Comparison of ENCODE assay signal across 10 mouse cellular contexts in the genomic region with DNA sequence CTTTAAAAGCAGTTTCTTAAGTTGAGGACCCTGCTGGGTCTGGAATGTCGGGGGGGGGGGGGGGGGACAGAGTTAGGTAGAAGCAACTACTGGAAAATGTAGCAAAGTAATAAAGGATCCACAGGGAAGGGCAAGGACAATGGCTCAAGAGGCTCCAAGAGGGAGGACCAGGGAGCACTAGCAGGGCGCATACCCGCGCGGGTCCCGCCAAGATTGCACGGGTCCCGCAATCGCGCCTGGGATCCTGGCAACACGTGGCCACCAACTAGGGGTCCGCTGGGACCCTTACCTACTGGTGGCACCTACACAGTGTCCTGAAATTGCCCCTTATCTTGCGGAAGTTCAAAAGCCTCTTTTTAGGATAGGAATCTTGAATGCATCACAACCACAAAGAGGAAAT.
A peak's percentile ranks its signal among the peaks of the same experiment; 100 is the strongest.
DNase-seq lines count a peak whose midpoint lies in the region; ATAC-seq and TF ChIP-seq lines count a peak whose summit lies in the region.
"Had no signal": no experiment of that assay in that cellular context is flagged by ENCODE, and none has a peak within 500 bp of the region (broad histone marks: within the 10 kb centered on the region; RNA-seq: fewer than 3 reads in every experiment).

No protein-coding gene starts in this region.

- H3K4me1 ChIP-seq in heart, embryonic 14.5 days (ENCODE audit: control insufficient read depth in 2 of 2, insufficient read depth in 2 of 2, low read length in 2 of 2), result peaks cover 8 to 10% of the 10 kb centered on the region in 2 experiments; a peak in 3 of 4 replicates
- H3K4me1 ChIP-seq in E14TG2a.4 (replicated peaks; ENCODE audit: low read depth, low read length), result peaks cover 52% of the 10 kb centered on the region
- H3K4me1 ChIP-seq in forebrain, embryonic 12.5 days, result peaks cover 34% of the 10 kb centered on the region
- H3K4me1 ChIP-seq in limb, embryonic 12.5 days (replicated peaks), result peaks cover 28% of the 10 kb centered on the region
- no peaks in the 10 kb centered on the region for H3K4me1 ChIP-seq in cerebellum, adult 2 months (ENCODE audit: control insufficient read depth, insufficient read depth, low read length)

- DNase-seq in heart, postnatal 36 days, result no peak
- DNase-seq in cerebellum, adult 8-10 months, result no peak
- DNase-seq in urinary bladder, postnatal 14 days (ENCODE audit: low spot score), result no peak
- DNase-seq in cerebellum, adult 2 months, result no peak
- DNase-seq: right cerebral cortex, postnatal 25 days had no signal

- no peak overlapping the region for H3K9ac ChIP-seq in heart, embryonic 14.5 days (ENCODE audit: low read length)
- no peak overlapping the region for H3K9ac ChIP-seq in forebrain, embryonic 12.5 days
- H3K9ac ChIP-seq in limb, embryonic 12.5 days (replicated peaks), result no peak overlapping the region
- H3K9ac ChIP-seq: liver, embryonic 14.5 days had no signal

- H3K4me3 ChIP-seq in heart, embryonic 14.5 days (ENCODE audit: control insufficient read depth in 1 of 2, insufficient read depth in 1 of 2, low read depth in 1 of 2, low read length in 2 of 2), result peak overlapping the region in 1 of 2 experiments; percentile 10; a peak in 1 of 4 replicates
- H3K4me3 ChIP-seq in E14TG2a.4 (replicated peaks; ENCODE audit: low read length), result peak overlapping the region; percentile 52
- 0 out of 2 replicates have a peak overlapping the region, but pooled peaks have one; percentile 10 for H3K4me3 ChIP-seq in forebrain, embryonic 12.5 days (replicated peaks)
- H3K4me3 ChIP-seq in limb, embryonic 12.5 days (replicated peaks), result peak overlapping the region; percentile 6
- no peak overlapping the region for H3K4me3 ChIP-seq in cerebellum, adult 2 months (replicated peaks; ENCODE audit: insufficient read depth, low read depth, low read length)

- WGBS in heart, embryonic 14.5 days, result 12% methylated on average over 13 of the region's 13 CpGs
- WGBS in forebrain, embryonic 12.5 days, result 5% methylated on average over 13 of the region's 13 CpGs
- 8% methylated on average over 13 of the region's 13 CpGs for WGBS in limb, embryonic 12.5 days
- WGBS in cerebellum, adult 2 months, result 13% methylated on average over 13 of the region's 13 CpGs

- no peaks in the 10 kb centered on the region for H3K36me3 ChIP-seq in heart, embryonic 14.5 days (ENCODE audit: control insufficient read depth, insufficient read depth, low read length)
- no peaks in the 10 kb centered on the region for H3K36me3 ChIP-seq in E14TG2a.4 (ENCODE audit: insufficient read depth, low read length)
- no peaks in the 10 kb centered on the region for H3K36me3 ChIP-seq in forebrain, embryonic 12.5 days (replicated peaks)
- H3K36me3 ChIP-seq in limb, embryonic 12.5 days, result no peaks in the 10 kb centered on the region

- no peak for TF ChIP-seq CTCF in E14TG2a.4 (conservative IDR thresholded peaks at IDR 0.05; ENCODE audit: low read length)
- no peak for TF ChIP-seq CTCF in cerebellum, adult 2 months (IDR thresholded peaks at IDR 0.05; ENCODE audit: borderline replicate concordance, insufficient read depth, low read depth, low read length)

- no peak overlapping the region for H3K27ac ChIP-seq in heart, embryonic 14.5 days (replicated peaks in 1 of 2; ENCODE audit: control insufficient read depth in 1 of 2, insufficient read depth in 1 of 2, low read depth in 2 of 2, low read length in 2 of 2)
- H3K27ac ChIP-seq in forebrain, embryonic 12.5 days, result no peak overlapping the region
- H3K27ac ChIP-seq in limb, embryonic 12.5 days, result no peak overlapping the region
- H3K27ac ChIP-seq in cerebellum, adult 2 months (ENCODE audit: insufficient read depth, low read length), result no peak overlapping the region
- H3K27ac ChIP-seq: liver, embryonic 14.5 days had no signal

- intact Hi-C loops in heart, postnatal 36 days (cut with DNase I), result loop anchor here (5.0 kb wide), 2 partner anchors 260 to 465 kb away; no protein-coding TSS in a partner anchor

- no peak for ATAC-seq in heart, embryonic 14.5 days (ENCODE audit: insufficient number of reproducible peaks, insufficient read depth, low FRiP score, low read depth)
- 0 out of 2 replicates have a peak, but pooled peaks have one; percentile 18 for ATAC-seq in forebrain, embryonic 12.5 days (ENCODE audit: low FRiP score)
- no peak for ATAC-seq in limb, embryonic 12.5 days (ENCODE audit: insufficient number of reproducible peaks, insufficient read depth, low FRiP score, low TSS enrichment, low read depth)

- peak overlapping the region; percentile 45 for H3K4me2 ChIP-seq in heart, embryonic 14.5 days (ENCODE audit: low read length)
- peak overlapping the region; percentile 38 for H3K4me2 ChIP-seq in forebrain, embryonic 12.5 days
- peak overlapping the region; percentile 41 for H3K4me2 ChIP-seq in limb, embryonic 12.5 days

- TF ChIP-seq POLR2A in cerebellum, adult 2 months (IDR thresholded peaks at IDR 0.05; ENCODE audit: borderline replicate concordance, insufficient read depth, low read length), result no peak

- peaks cover 28% of the 10 kb centered on the region for H3K27me3 ChIP-seq in heart, embryonic 14.5 days (ENCODE audit: control insufficient read depth, insufficient read depth, low read length)
- peaks cover 28% of the 10 kb centered on the region for H3K27me3 ChIP-seq in E14TG2a.4 (ENCODE audit: insufficient read depth, low read length)
- peaks cover 28% of the 10 kb centered on the region for H3K27me3 ChIP-seq in forebrain, embryonic 12.5 days
- H3K27me3 ChIP-seq in limb, embryonic 12.5 days, result peaks cover 28% of the 10 kb centered on the region
- peaks cover 1% of the 10 kb centered on the region; the same call in 1 of the 2 replicates for H3K27me3 ChIP-seq in cerebellum, adult 2 months (ENCODE audit: control insufficient read depth, insufficient read depth, low read length)

- no peaks in the 10 kb centered on the region for H3K9me3 ChIP-seq in heart, embryonic 14.5 days (ENCODE audit: control insufficient read depth, low read length)
- no peaks in the 10 kb centered on the region for H3K9me3 ChIP-seq in E14TG2a.4 (ENCODE audit: low read length)
- no peaks in the 10 kb centered on the region for H3K9me3 ChIP-seq in forebrain, embryonic 12.5 days
- no peaks in the 10 kb centered on the region for H3K9me3 ChIP-seq in limb, embryonic 12.5 days
